Mouse (Mus musculus): Measurements from ENCODE around the gene Sptlc2.
A peak's percentile ranks its signal among the peaks of the same experiment; 100 is the strongest.
"Not testable (repeated sequence)": the region's sequence is repeated elsewhere in the genome, so short reads cannot be mapped to it uniquely, and the experiment has no call there.

Gene Sptlc2

GRCm38 (mm10) chr12:87328025-87328424, 60.1 kb downstream of the Sptlc2 start:
- no peak for DNase-seq

- no peak for DNase-seq
Observed at GRCm38 (mm10) chr12:87327610-87328009, 60.5 kb downstream of the Sptlc2 start.

GRCm38 (mm10) chr12:87325452-87325851, 62.7 kb downstream of the Sptlc2 start:
- DNase-seq, result no peak

GRCm38 (mm10) chr12:87319229-87319628, 68.9 kb downstream of the Sptlc2 start:
- no peak for DNase-seq

- DNase-seq, result no peak
Observed at GRCm38 (mm10) chr12:87317951-87318350, 70.2 kb downstream of the Sptlc2 start.

DNA sequence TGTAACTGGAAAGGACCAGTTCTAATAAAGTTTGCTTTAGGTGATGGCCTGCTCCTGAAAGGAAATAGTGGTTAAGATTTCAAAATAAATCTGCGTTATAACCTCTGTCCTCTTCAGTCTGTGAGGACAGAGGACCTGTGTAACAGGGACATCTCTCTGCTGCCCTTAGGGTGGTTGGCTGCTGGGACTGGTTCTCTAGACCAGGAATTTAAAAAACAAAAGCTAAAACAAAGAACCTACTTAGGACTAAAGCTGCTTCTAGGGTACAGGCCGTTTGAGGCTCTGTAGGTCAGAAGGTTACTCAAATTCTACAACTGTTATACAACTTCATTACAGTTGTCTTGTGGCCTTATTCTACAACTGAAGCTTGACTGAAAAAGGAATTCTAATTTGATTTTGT, 75.1 kb downstream of the Sptlc2 start:
- DNase-seq, result no peak

- DNase-seq, result not testable (repeated sequence)
Observed at GRCm38 (mm10) chr12:87306584-87306844, 81.6 kb downstream of the Sptlc2 start.

GRCm38 (mm10) chr12:87305767-87306583, 82.2 kb downstream of the Sptlc2 start:
- no peak for DNase-seq

DNA sequence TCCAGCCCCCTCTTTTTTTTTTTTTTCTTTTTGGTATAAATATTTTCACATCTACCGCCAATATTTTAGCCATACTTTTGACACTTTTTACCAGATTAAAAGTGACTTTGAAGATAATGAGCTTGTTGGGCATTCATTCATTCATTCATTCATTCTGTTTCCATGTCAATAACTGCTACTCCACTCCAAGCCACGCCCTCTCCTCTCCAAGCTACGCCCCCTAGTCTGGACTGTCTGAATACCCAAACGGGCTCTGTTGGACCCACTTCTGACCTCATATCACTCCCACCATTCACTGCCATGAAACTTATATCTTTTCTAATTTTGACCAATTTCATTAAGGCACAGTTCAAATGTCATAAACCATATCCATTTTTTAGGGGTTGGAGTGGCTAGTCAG, 87.0 kb downstream of the Sptlc2 start:
- no peak for DNase-seq

GRCm38 (mm10) chr12:87300441-87300690, 87.8 kb downstream of the Sptlc2 start:
- no peak for DNase-seq

DNA sequence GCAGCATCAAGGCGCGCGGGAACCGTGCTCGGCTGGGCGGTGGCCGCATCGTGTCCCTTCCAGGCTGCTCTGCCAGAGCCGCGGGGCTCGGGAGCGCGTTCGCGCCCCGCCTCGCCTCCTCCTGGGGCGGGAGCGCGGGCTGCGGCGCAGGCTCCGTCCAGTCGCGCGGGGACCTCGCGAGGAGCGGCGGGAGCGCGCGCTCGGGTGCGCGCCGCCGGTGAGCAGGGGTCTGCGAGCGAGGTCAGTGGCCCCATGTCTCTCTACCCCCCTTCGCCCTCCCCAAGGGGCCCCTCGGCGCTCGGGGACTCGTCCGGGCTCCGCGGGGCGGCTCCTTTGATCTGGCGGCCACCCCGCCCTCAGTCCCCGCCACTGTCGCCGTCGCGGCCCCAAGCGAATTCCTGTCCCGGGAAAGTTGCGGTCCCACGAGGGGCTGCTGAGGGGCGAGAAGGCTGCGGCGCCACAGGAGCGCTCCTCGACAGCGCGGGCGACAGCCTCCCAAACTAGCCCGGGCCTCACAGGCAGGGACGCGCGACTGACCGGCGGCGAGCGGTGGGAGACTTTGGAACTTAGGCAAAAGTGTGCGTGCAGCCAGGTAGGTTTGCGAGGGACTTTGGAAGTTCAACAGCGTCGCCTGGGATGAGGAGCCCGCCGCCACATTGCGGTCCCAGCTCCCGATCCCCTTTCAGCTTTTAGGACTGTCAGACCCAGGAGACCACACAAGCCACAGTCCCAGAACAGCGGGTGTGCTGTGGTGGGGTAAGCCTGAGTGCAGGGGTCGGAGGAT, 88.3 kb downstream of the Sptlc2 start, which contains the start of gene Ism2:
Gene Ism2, minus strand, starts transcription at position 49 of the 784 bp plus-strand sequence.
- DNase-seq, result peak; percentile 39 to 67

DNA sequence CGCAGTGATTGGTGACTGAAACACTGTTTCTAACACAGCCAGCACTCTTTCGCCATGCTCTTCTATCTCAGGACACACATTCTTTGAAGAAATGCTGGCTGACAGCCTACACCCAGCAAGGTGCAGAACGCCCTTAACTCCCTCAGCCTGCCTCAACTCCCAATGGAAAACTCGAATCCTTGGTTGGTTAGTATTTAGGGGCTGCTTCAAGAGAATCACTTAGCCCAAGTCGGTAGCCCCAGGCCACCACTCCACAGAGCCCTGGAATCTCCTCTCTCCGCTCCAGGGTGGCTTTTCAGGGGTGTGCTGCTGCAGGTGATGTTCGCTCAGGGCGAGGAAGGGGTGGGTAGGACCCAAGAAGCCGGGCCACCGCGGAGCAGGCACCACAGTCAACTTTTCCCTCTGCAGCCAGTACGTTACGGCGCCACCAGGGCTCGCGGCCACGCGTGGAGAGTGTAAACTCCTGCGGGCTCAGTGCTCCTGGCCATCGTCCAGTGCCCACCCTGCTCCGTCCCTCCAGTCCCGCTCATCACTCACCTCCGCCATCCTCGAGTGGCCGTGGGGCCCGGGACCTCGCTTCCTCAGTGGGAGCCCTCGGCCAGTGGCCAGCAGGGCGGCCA, 89.0 kb downstream of the Sptlc2 start:
- peak in 1 of 2 experiments; percentile 47 for DNase-seq

GRCm38 (mm10) chr12:87293934-87294333, 94.2 kb downstream of the Sptlc2 start:
- DNase-seq, result no peak

DNA sequence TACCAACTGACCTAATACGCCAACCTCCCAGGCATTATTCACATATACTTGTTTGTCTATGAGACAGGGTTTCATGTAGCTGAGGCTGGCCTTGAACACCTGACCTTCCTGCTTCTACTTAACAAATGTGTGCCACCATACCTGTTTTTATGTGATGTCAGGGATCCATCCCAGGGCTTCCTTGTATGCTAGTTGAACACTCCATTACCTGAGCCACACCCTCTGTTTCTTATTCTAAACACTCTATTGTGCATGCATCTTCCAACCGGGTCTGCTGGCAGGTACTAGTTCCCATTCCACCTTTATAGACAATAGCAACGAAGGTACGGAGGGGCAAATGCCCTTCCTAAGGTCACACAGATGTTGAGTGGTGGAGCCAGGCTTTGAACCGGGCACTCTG, 99.1 kb downstream of the Sptlc2 start:
- no peak for DNase-seq

- no peak for DNase-seq
Observed at GRCm38 (mm10) chr12:87284726-87285125, 103.4 kb downstream of the Sptlc2 start.

GRCm38 (mm10) chr12:87284268-87284667, 103.9 kb downstream of the Sptlc2 start:
- DNase-seq, result no peak

- DNase-seq, result no peak
Observed at GRCm38 (mm10) chr12:87283706-87284105, 104.4 kb downstream of the Sptlc2 start.

GRCm38 (mm10) chr12:87282743-87283142, 105.4 kb downstream of the Sptlc2 start:
- no peak for DNase-seq

DNA sequence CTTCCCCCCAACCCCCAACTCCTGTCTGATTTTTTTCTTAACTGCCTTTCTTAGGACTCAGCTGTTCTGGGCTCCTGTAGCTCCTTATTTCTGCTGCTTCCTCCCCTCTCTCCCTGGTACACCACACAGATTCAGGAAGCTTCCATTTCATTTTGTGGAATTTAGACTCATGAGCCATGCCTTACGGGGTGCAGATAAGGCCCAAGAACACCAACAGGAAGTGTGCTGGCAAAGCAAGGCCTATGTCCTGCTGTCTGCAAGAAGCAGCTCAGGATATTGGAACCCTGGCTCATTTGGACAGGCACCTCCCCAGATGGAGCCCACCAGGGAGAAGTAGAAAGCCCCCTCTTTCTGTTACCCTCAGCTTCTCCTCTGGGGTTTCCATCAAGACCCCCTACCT, 106.4 kb downstream of the Sptlc2 start:
- no peak for DNase-seq

DNA sequence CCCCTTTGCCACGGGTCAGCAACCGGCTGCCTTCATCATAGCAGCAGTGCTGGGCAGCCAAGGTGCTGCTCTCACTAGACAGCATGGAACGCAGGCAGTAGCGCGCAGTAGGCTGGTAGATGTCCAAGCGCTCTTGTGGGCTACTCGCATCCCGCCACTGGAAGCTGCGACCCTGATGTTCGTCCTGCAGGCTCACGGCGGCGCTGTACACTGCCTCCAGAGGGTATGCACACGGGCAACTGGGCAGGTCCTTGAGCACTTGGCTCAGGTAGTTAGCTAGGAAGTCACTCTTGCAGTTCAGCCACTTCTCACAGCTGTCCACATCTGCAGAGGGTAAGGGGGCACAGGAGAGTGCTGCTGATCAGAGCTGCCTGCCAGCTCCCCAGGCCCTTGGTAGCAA, 108.3 kb downstream of the Sptlc2 start:
- peak; percentile 21 to 44 for DNase-seq

GRCm38 (mm10) chr12:87279350-87279749, 108.8 kb downstream of the Sptlc2 start:
- DNase-seq, result no peak

GRCm38 (mm10) chr12:87278118-87278730, 109.9 kb downstream of the Sptlc2 start:
- DNase-seq, result peak; percentile 32 to 44

- not testable (repeated sequence) for DNase-seq
Observed at GRCm38 (mm10) chr12:87277251-87277650, 110.9 kb downstream of the Sptlc2 start.

Data from kidney, postnatal 4 days (tissue).